Mouse (Mus musculus) adrenal gland, adult (tissue): ENCODE data around the gene Mtfmt.

Experiments
- DNase-seq, 2 experiments: peaks; one replicate each; pipeline ENCODE4 v3.0.0; 2022 to 2023; ENCODE audit warnings: low spot score in 1 of 2; ENCODE audit not compliant: inconsistent age in 2 of 2

The Mtfmt gene

DNA sequence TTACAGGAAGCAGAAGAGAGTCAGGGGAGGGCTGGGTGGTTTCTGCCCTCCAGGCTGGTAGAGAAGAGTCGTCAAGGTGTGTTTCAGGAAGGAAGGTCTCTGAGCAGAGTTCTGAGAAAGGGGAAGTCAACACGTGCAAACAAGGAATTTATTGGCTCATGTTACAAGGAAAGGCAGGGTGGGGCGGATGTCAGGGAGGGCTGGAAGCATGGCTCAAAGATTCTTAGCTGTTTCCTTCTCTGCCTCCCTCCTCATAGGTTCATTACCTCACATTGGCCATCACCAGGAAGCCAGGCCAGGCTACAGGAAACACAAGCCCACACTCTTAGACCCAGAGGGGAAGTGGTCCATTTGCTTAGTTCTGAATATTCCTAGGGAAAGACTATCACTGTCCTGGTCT is 11.2 kb upstream of the Mtfmt start:
- no peak for DNase-seq

GRCm38 (mm10) chr9:65427511-65427910 is 8.1 kb upstream of the Mtfmt start:
- no peak for DNase-seq

- no peak for DNase-seq
Observed at GRCm38 (mm10) chr9:65428003-65428402, 7.6 kb upstream of the Mtfmt start.

GRCm38 (mm10) chr9:65430401-65430800 is 5.2 kb upstream of the Mtfmt start:
- DNase-seq: no peak

- no peak for DNase-seq
Observed at GRCm38 (mm10) chr9:65430921-65431320, 4.7 kb upstream of the Mtfmt start.

- peak; percentile 84 to 97 for DNase-seq
Observed at GRCm38 (mm10) chr9:65432236-65432635, 3.3 kb upstream of the Mtfmt start.

- DNase-seq: peak; percentile 50 to 76
Observed at GRCm38 (mm10) chr9:65434140-65434539, 1.4 kb upstream of the Mtfmt start.

DNA sequence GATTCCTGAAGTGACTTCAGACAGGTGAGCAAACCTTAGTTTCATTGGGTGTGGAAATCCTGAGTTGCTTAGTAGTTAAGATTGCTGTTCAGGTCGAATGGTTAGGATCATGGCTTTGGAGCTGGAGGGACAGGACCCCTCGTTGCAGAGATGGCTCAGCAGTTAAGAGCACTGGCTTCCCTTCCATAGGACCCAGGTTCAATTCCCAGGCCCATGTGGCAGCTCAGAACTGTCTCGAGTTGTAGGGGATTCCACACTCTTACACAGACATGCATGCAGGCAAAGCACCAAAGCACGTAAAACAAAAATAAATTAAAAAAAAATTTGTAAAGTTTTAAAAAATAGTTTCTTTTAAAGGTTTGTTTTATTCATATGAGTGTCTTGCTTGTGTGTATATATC is 371 bp upstream of the Mtfmt start:
- DNase-seq: no peak

GRCm38 (mm10) chr9:65444692-65445091 is 9.1 kb downstream of the Mtfmt start:
- no peak for DNase-seq

GRCm38 (mm10) chr9:65447951-65448350 is 12.4 kb downstream of the Mtfmt start:
- DNase-seq: no peak

DNA sequence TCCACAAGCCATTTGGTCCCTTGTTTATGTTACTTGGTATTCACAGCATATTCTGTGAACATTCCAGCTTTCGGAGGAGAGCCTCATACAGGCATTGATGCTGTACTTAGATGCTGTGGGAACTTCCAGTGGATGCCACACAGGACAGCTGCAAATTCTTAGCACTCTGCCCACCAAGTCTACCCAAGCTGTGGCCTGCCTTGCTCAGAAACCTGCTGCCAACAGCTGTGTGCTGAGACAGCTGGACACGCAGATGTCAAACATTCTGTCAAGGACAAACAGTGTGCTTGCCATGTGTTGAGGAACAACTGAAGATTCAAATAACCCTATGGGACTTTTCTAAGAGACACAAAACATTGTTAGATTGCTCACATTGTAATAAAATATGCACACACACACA is 23.4 kb downstream of the Mtfmt start:
- DNase-seq: no peak

DNA sequence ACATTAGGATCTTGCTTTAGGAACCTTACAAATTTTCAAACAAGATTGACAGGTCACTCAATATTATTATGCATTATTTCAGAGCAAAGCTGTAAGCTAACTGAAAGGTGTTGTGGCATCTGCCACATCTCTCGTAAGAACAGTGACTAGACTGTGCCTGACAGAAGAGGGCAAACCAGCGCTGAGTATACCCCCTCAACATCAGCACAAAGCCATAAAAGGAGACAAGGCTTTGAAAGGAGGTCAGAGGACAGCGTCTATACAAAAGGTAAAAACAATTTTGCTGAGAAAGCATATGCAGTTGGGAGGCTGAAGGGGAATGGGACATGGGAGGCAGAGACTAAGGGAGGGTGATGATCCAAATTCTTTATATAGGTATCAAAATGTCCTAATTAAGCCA is 24.6 kb downstream of the Mtfmt start:
- no peak for DNase-seq

- peak; percentile 97 to 100 for DNase-seq
Observed at GRCm38 (mm10) chr9:65460732-65461442, 25.3 kb downstream of the Mtfmt start, which contains the start of gene Spg21. Spg21 (plus strand) TSS chr9:65460947.

- DNase-seq: no peak
Observed at GRCm38 (mm10) chr9:65462544-65462943, 27.0 kb downstream of the Mtfmt start.

DNA sequence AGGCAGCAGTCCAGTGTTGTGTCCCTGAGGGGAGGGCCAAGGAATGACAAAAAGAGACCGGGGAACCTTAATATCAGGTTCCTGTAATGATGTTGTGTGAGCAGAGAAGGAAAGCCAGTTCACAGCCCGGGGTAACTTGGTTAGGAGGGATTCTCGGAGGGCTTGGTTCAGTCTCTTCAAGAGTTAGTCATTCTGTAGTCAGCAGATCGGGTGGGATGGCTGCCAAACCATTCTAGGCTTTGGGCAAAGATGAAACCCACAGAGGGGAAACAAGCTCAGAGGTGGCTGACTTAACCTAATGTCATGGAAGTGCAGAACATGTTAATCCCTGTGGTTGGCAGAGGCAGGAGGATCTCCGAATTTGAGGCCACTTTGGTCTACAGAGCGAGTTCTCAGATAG is 28.6 kb downstream of the Mtfmt start:
- peak; percentile 66 to 82 for DNase-seq

- DNase-seq: no peak
Observed at GRCm38 (mm10) chr9:65465241-65465640, 29.7 kb downstream of the Mtfmt start.

DNA sequence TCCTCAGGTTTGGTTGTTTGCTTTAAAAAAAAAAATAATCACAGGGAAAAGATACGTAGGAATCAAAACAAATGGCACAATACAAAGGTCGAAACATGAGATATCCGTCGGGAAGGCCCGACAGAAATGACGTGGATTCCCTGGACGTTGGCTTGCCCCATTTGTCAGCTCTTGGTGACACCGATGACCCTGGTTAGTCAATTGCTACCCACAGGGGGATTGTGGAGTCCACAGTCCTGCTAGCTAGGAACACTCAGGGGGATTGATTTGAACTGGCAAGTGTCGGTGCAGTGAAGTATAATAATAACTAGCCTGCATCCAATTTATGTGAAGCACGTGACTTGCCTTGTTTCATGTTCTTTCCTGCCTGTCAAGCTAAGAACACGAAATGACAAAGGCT is 32.1 kb downstream of the Mtfmt start:
- peak in 1 of 2 experiments; percentile 51 for DNase-seq

DNA sequence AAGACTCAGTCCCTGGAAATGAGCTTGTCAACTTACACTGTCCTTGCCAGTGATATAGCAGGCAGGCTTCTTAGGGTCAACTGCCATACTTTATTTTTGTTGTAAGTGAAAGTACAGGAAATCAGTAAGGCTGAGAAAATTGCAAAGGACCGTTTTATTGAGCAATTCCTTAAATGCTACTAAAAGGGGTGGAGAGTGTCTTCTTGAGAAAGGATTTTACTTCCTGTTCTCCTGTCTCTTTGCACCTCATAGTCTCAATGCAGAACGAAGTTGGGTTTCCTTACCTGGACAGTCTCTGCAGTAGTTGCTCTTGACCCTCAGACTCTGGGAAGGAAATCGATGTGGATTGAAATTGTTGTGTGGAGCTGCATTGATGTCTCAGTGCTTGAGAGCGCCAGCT is 37.2 kb downstream of the Mtfmt start:
- DNase-seq: no peak

- DNase-seq: no peak
Observed at GRCm38 (mm10) chr9:65479158-65479557, 43.6 kb downstream of the Mtfmt start.

DNA sequence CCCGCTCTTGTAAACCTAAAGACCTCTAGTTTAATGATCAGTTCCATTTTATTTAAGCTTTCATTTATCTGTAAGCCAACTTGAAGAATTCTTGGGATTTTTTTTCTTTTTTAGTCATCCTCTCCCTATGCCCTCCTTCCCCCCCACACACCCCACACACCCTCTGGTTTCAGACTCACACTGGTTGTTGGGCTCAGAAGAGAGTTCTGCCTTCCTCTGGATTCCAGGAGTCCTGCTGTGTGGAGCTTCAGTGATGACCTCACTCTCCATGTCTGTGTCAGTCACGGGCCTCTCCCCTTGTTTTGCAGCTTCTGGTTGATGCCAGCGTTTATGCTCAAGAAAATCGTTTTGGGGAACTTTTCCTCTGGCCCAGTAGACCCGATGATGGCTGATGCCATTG is 44.5 kb downstream of the Mtfmt start:
- no peak for DNase-seq

- no peak for DNase-seq
Observed at GRCm38 (mm10) chr9:65491476-65491875, 55.9 kb downstream of the Mtfmt start.

DNA sequence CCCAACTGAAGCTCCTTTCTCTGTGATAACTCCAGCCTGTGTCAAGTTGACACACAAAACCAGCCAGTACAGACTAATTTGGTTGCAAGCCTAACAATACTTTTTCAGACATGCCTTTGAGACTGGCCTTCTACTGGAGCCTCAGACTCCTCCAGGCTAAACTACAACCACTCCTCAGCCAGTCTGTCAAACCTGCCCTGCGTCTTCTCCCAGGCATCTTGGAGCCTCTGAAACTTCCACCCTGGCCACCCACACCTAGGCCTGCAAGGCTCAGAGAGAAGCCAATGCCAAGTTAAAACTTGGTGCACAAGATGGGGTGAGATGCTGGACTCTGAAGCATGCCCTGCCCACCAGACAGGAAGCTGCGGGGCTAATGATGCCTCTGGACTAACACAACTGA is 56.8 kb downstream of the Mtfmt start:
- DNase-seq: no peak

- DNase-seq: no peak
Observed at GRCm38 (mm10) chr9:65492851-65493250, 57.3 kb downstream of the Mtfmt start.
